Mouse (Mus musculus): ENCODE measurements at regions not wholly inside any gene's neighbourhood (a gene's known extent, or its start where the extent isn't known, plus 50 kb on each side); places are given as distances from the start of the nearest gene placed in this dataset.
A peak's percentile ranks its signal among the peaks of the same experiment; 100 is the strongest.

DNA sequence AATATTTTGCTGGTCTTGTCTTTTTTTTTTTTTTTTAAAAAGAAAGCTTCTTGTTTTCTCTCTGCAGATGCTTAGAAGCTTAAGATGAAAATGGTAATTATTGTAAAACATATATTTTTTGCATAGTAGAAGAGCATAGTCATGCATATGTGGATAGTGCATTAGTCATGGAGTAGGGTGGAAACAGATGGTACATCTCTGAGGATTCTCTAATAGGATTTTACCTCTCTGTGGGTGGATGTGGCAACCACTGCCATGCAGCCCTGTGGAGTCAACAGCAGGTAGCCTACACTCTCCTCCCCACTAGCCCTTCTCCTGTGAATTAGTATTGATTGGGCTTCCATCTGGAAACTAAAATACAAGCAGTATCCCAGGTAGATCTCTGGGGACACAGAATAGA, 409.2 kb downstream of the Nr4a2 start:
- DNase-seq (ENCODE audit: low spot score): no peak

DNA sequence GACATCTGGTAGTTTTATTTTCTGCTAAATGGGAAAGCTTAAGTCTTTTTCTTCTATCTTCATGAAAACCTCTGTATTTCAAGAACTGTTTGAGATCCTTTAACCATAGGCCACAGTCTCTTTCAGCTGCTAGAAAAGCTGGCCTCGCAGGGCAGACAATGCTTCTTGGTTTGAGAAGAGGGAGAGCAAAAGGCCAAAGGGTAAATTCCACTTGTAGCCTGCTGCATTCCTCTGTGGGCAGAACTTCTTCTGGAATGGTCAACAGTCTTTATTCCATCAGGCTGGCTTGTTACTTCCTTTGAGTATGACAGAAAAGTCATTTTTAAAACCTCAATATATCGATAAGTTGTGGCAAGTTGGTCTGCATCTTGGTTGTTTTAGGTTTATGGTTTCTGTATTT, 440.2 kb downstream of the Nr4a2 start:
- peak; percentile 82 for DNase-seq (ENCODE audit: low spot score)

DNA sequence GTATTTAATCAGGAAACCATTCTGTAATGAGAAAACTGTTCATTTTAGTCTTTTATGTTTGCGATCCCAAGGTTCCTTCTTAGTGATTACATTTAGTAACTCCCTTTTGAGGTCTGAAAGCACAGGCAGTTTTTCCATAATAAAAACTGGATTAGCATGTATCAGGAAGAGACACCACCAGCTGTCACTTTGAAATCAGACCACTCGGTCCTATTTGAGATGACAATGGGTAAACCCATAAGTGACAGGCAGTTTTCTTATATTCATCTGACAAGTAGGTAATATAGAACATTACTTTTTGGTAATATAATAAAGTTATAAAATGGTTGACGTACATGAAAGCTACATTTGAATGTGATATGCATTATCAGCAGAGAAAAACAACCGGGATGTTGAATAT, 449.9 kb downstream of the Nr4a2 start:
- no peak for DNase-seq (ENCODE audit: low spot score)

DNA sequence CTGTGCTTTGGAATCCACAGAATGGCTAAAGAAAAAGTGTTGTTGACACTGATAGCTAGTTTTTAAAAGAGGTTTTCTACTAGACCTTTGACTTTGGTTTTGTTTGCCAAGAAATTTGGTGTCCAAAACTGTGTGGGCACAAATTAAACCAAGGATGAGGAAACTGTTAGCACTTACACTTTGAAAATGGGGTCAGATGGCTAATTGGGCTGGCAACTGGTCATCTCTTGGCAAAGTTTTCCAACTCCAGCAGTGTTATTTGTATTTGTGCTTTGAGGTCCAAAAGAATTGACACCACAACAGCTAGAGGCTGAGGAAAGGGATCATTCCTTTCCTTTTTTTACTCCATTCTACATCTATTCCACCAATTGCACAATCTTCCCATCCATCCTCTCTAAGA, 451.1 kb downstream of the Nr4a2 start:
- DNase-seq (ENCODE audit: low spot score): no peak

DNA sequence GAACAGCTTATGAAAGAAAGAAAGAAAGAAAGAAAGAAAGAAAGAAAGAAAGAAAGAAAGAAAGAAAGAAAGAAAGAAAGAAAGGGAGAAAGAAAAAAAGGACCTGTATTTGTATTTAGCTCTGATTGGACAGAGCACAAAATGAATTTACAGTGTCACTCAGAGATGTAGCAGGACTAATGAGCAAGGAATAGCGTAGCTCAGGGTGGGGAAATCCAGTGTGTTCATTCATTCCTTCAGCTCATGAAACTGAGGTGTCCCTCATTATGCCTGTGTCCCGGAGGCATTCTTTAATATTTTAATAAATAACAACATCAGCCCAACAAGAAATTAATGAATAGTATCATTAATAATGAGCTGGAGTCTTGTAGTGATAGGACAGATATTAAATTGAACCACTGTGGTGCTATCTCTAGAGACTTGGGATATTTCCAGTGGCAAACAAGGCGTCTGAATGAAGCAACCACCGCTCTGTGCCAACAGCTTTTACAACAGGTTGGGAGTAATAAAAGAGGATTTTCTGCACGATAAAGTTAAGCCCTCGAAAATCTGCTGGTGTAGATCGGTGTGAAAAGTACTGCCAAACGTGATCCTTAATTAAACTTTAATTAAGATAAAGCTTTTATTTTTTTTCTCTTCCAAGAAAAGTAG, 461.4 kb downstream of the Nr4a2 start:
- no peak for DNase-seq (ENCODE audit: low spot score)

All from embryo, embryonic 10 days (tissue).